Mouse (Mus musculus) heart, adult 2 months (tissue): ENCODE data around the gene Actl11.

Experiments
- CTCF ChIP-seq: fragments of 200-600 bp; IDR thresholded peaks from 2 replicates; pipeline ENCODE4 v1.8.1; 2022; ENCODE audit warnings: antibody characterized with exemption, mild to moderate bottlenecking, moderate library complexity
- POLR2A ChIP-seq: fragments of 200-500 bp; IDR thresholded peaks from 2 replicates; pipeline ENCODE4 v1.6.1; 2011; ENCODE audit warnings: mild to moderate bottlenecking, low read depth, low read length, control low read depth; ENCODE audit not compliant: insufficient read depth

DNA sequence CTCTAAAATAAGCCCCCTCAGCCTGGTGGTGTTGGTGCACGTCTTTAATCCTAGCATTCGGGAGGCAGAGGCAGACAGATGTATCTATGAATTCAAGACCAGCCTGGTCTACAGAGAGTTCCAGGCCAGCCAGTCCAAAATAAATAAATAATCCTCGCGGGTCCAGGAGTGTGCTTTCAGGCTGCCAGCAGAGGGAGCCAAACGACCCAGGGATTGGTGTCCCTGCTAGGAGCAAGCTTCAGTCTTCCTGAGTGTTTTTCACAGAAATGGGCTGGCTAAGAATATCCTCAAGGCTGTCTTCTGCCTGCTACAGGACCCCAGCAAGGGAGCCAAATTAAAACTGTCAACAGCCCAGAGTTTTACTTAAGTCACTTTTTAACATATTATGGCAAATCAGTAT is 35.4 kb downstream of the Actl11 start:
- TF ChIP-seq POLR2A (0 out of 2 replicates have a peak, but pooled peaks have one; percentile 36), CTCF (peak; percentile 99)
